Mouse (Mus musculus) neural tube, embryonic 11.5 days (tissue): Measurements from ENCODE around the gene Rhbdd2. TPM values are rescaled to one million over a fixed set of nuclear protein-coding genes. Genes with fewer than 3 reads are reported as not detected.

ENCODE experiments used
- ATAC-seq: fragments of 200-750 bp; cut with Nextera tagmentation; 2 replicates; pipeline ENCODE4 v1.8.0; 2017; ENCODE audit warnings: moderate number of reproducible peaks, mild to moderate bottlenecking, moderate TSS enrichment, moderate library complexity; ENCODE audit not compliant: insufficient read depth, low FRiP score, low TSS enrichment
- DNase-seq: peaks from one replicate; pipeline ENCODE4 v3.0.0-alpha.2; 2015; ENCODE audit warnings: low spot score
- H3K27ac ChIP-seq: fragments of 300-500 bp; sonication (generic); 2 replicates; pipeline ENCODE4 v1.5.1; 2014; ENCODE audit warnings: low read depth, mild to moderate bottlenecking, low read length
- H3K27me3 ChIP-seq: fragments of 300-500 bp; sonication (generic); 2 replicates; pipeline ENCODE4 v1.6.1; 2014; ENCODE audit warnings: mild to moderate bottlenecking, low read length, mixed read lengths; ENCODE audit not compliant: control insufficient read depth, insufficient read depth
- H3K36me3 ChIP-seq: fragments of 300-500 bp; sonication (generic); 2 replicates; pipeline ENCODE4 v1.6.1; 2014; ENCODE audit warnings: mild to moderate bottlenecking, low read length, moderate library complexity, mixed read lengths; ENCODE audit not compliant: control insufficient read depth, insufficient read depth
- H3K4me1 ChIP-seq: fragments of 300-500 bp; sonication (generic); 2 replicates; pipeline ENCODE4 v1.6.1; 2014; ENCODE audit warnings: low read length, mixed read lengths; ENCODE audit not compliant: control insufficient read depth, insufficient read depth
- H3K4me2 ChIP-seq: fragments of 300-500 bp; sonication (generic); 2 replicates; pipeline ENCODE4 v1.6.1; 2014; ENCODE audit warnings: low read depth, mild to moderate bottlenecking, moderate library complexity
- H3K4me3 ChIP-seq: fragments of 300-500 bp; sonication (generic); 2 replicates; pipeline ENCODE4 v1.5.1; 2014; ENCODE audit warnings: low read depth, low read length
- H3K9ac ChIP-seq: fragments of 300-500 bp; sonication (generic); 2 replicates; pipeline ENCODE4 v1.6.1; 2014; ENCODE audit warnings: mild to moderate bottlenecking, low read length
- H3K9me3 ChIP-seq: fragments of 300-500 bp; sonication (generic); 2 replicates; pipeline ENCODE4 v1.6.1; 2016; ENCODE audit warnings: low read length; ENCODE audit not compliant: control insufficient read depth
- WGBS: fragments of 180-500 bp; shearing (Covaris S2); extraction: QIAGEN DNeasy Blood & Tissue Kit; methylation state at CpG from one replicate; pipeline ENCODE4 v1.1.7; 2014; 5-methylcytosine and 5-hydroxymethylcytosine counted together
- polyA plus RNA-seq: library from polyadenylated mRNA; unstranded; fragments of >200 nt; fragmentation: Nextera tagmentation; extraction: Ambion mirVana; gene quantifications from 2 replicates; pipeline ENCODE4 v1.2.1, GENCODE M21; 2014

Gene Rhbdd2
- polyA plus RNA-seq, 1 experiment from 2014 or later = 66.6 TPM

GRCm38 (mm10) chr5:135640459-135640789 lies 8.0 kb downstream of the Rhbdd2 start:
- no peak overlapping the region for H3K27ac ChIP-seq
- no peak overlapping the region for H3K4me2 ChIP-seq
- WGBS = 89% methylated on average over 6 of the region's 6 CpGs
- H3K27me3 ChIP-seq = no peaks in the 10 kb centered on the region
- no peak for ATAC-seq
- peaks cover 7% of the 10 kb centered on the region for H3K36me3 ChIP-seq
- H3K9ac ChIP-seq = no peak overlapping the region
- DNase-seq = no peak
- H3K4me3 ChIP-seq = no peak overlapping the region
- H3K9me3 ChIP-seq = no peaks in the 10 kb centered on the region
- H3K4me1 ChIP-seq = no peaks in the 10 kb centered on the region

- WGBS = 100% methylated on average over 1 of the region's 1 CpGs
- no peak for DNase-seq
- H3K36me3 ChIP-seq = peaks cover 5% of the 10 kb centered on the region
Observed at GRCm38 (mm10) chr5:135641028-135641427, 8.6 kb downstream of the Rhbdd2 start.

GRCm38 (mm10) chr5:135642686-135643551 lies 10.5 kb downstream of the Rhbdd2 start:
- H3K9me3 ChIP-seq = no peaks in the 10 kb centered on the region
- ATAC-seq (no peak), DNase-seq (no peak)
- no peak overlapping the region for H3K4me3 ChIP-seq
- H3K4me2 ChIP-seq = no peak overlapping the region
- 87% methylated on average over 10 of the region's 10 CpGs for WGBS
- peaks cover 5% of the 10 kb centered on the region; the same call in 1 of the 2 replicates for H3K36me3 ChIP-seq
- H3K27me3 ChIP-seq = no peaks in the 10 kb centered on the region
- no peak overlapping the region for H3K27ac ChIP-seq
- H3K9ac ChIP-seq = no peak overlapping the region
- H3K4me1 ChIP-seq = no peaks in the 10 kb centered on the region

More at GRCm38 (mm10) chr5:135641028-135641427, 8.6 kb downstream of the Rhbdd2 start:
- Histone ChIP-seq H3K4me1 (no peaks in the 10 kb centered on the region), H3K27ac (no peak overlapping the region), H3K4me3 (no peak overlapping the region), H3K4me2 (no peak overlapping the region), H3K27me3 (no peaks in the 10 kb centered on the region), H3K9me3 (no peaks in the 10 kb centered on the region), H3K9ac (no peak overlapping the region)
- ATAC-seq = no peak

- ATAC-seq (no peak), DNase-seq (no peak)
- H3K9ac ChIP-seq = no peak overlapping the region
- H3K27me3 ChIP-seq = no peaks in the 10 kb centered on the region
- H3K9me3 ChIP-seq = no peaks in the 10 kb centered on the region
- peaks cover 5% of the 10 kb centered on the region; the same call in 1 of the 2 replicates for H3K36me3 ChIP-seq
- no peak overlapping the region for H3K27ac ChIP-seq
- WGBS = 91% methylated on average over 1 of the region's 1 CpGs
- no peak overlapping the region for H3K4me2 ChIP-seq
- H3K4me1 ChIP-seq = no peaks in the 10 kb centered on the region
- H3K4me3 ChIP-seq = no peak overlapping the region
Observed at GRCm38 (mm10) chr5:135643552-135643842, 11.1 kb downstream of the Rhbdd2 start.

GRCm38 (mm10) chr5:135643869-135644268 lies 11.5 kb downstream of the Rhbdd2 start:
- DNase-seq (no peak), ATAC-seq (no peak)
- H3K4me1 ChIP-seq = no peaks in the 10 kb centered on the region
- H3K27ac ChIP-seq = no peak overlapping the region
- no peak overlapping the region for H3K9ac ChIP-seq
- H3K9me3 ChIP-seq = no peaks in the 10 kb centered on the region
- H3K27me3 ChIP-seq = no peaks in the 10 kb centered on the region
- H3K4me3 ChIP-seq = no peak overlapping the region
- H3K36me3 ChIP-seq = peaks cover 5% of the 10 kb centered on the region; the same call in 1 of the 2 replicates
- no peak overlapping the region for H3K4me2 ChIP-seq
- 85% methylated on average over 8 of the region's 8 CpGs for WGBS

- H3K4me3 ChIP-seq = no peak overlapping the region
- no peak overlapping the region for H3K27ac ChIP-seq
- WGBS = 92% methylated on average over 5 of the region's 5 CpGs
- no peaks in the 10 kb centered on the region for H3K9me3 ChIP-seq
- H3K27me3 ChIP-seq = no peaks in the 10 kb centered on the region
- no peak for DNase-seq
- ATAC-seq = no peak
- H3K36me3 ChIP-seq = peaks cover 3% of the 10 kb centered on the region; the same call in 1 of the 2 replicates
- H3K4me1 ChIP-seq = no peaks in the 10 kb centered on the region
- H3K4me2 ChIP-seq = no peak overlapping the region
- no peak overlapping the region for H3K9ac ChIP-seq
Observed at GRCm38 (mm10) chr5:135645330-135645729, 12.9 kb downstream of the Rhbdd2 start.

GRCm38 (mm10) chr5:135646038-135646437 lies 13.6 kb downstream of the Rhbdd2 start:
- no peak for ATAC-seq
- no peak overlapping the region for H3K4me3 ChIP-seq
- no peaks in the 10 kb centered on the region for H3K4me1 ChIP-seq
- H3K27me3 ChIP-seq = no peaks in the 10 kb centered on the region
- H3K9me3 ChIP-seq = no peaks in the 10 kb centered on the region
- WGBS = 87% methylated on average over 6 of the region's 6 CpGs
- H3K9ac ChIP-seq = no peak overlapping the region
- no peak overlapping the region for H3K4me2 ChIP-seq
- no peak for DNase-seq
- H3K36me3 ChIP-seq = 0 out of 2 replicates have a peak, but pooled peaks cover 3% of the 10 kb centered on the region
- H3K27ac ChIP-seq = no peak overlapping the region

- DNase-seq (no peak), ATAC-seq (no peak)
- no peak overlapping the region for H3K4me2 ChIP-seq
- H3K36me3 ChIP-seq = no peaks in the 10 kb centered on the region
- H3K27me3 ChIP-seq = no peaks in the 10 kb centered on the region
- no peaks in the 10 kb centered on the region for H3K4me1 ChIP-seq
- H3K27ac ChIP-seq = no peak overlapping the region
- 84% methylated on average over 9 of the region's 9 CpGs for WGBS
- H3K4me3 ChIP-seq = no peak overlapping the region
- H3K9me3 ChIP-seq = no peaks in the 10 kb centered on the region
- no peak overlapping the region for H3K9ac ChIP-seq
Observed at GRCm38 (mm10) chr5:135648461-135649308, 16.3 kb downstream of the Rhbdd2 start.

- Histone ChIP-seq H3K4me3 (no peak overlapping the region), H3K4me1 (no peaks in the 10 kb centered on the region), H3K9ac (no peak overlapping the region), H3K36me3 (no peaks in the 10 kb centered on the region), H3K27me3 (no peaks in the 10 kb centered on the region), H3K27ac (no peak overlapping the region), H3K9me3 (no peaks in the 10 kb centered on the region), H3K4me2 (no peak overlapping the region)
- DNase-seq (no peak), ATAC-seq (no peak)
- WGBS = 100% methylated on average over 1 of the region's 1 CpGs
Observed at GRCm38 (mm10) chr5:135649309-135649633, 16.9 kb downstream of the Rhbdd2 start.
